Mouse (Mus musculus) testis, adult 2 months (tissue): ENCODE results near the gene Gm7534. TPM values are rescaled to one million over a fixed set of nuclear protein-coding genes. Genes with fewer than 3 reads are reported as not detected.

Experiments used
- H3K27ac ChIP-seq: fragments of 200-500 bp; 2 replicates; pipeline ENCODE4 v1.5.1; 2012; ENCODE audit warnings: low read depth, low read length; ENCODE audit not compliant: control insufficient read depth, insufficient read depth
- H3K27me3 ChIP-seq: fragments of 200-500 bp; 2 replicates; pipeline ENCODE4 v1.6.1; 2012; ENCODE audit warnings: mild to moderate bottlenecking, low read length, moderate library complexity; ENCODE audit not compliant: control insufficient read depth, insufficient read depth
- H3K36me3 ChIP-seq: fragments of 200-500 bp; 2 replicates; pipeline ENCODE4 v1.6.1; 2012; ENCODE audit warnings: mild to moderate bottlenecking, low read length; ENCODE audit not compliant: control insufficient read depth, insufficient read depth
- H3K4me1 ChIP-seq: fragments of 200-500 bp; 2 replicates; pipeline ENCODE4 v1.6.1; 2012; ENCODE audit warnings: low read length; ENCODE audit not compliant: control insufficient read depth, insufficient read depth
- H3K4me3 ChIP-seq: fragments of 200-500 bp; 2 replicates; pipeline ENCODE4 v1.5.1; 2012; ENCODE audit warnings: low read depth, mild to moderate bottlenecking, low read length, moderate library complexity, mixed read lengths; ENCODE audit not compliant: control insufficient read depth
- CTCF ChIP-seq: fragments of 200-500 bp; IDR thresholded peaks from 2 replicates; pipeline ENCODE4 v1.5.1; 2012; ENCODE audit warnings: low read depth, mild to moderate bottlenecking, inconsistent platforms, low read length, moderate library complexity; ENCODE audit not compliant: control insufficient read depth, insufficient read depth, insufficient replicate concordance
- POLR2A ChIP-seq: fragments of 200-500 bp; IDR thresholded peaks from 2 replicates; pipeline ENCODE4 v1.6.1; 2012; ENCODE audit warnings: low read depth, mild to moderate bottlenecking, inconsistent platforms, low read length, moderate library complexity; ENCODE audit not compliant: control insufficient read depth
- polyA plus RNA-seq: library from polyadenylated mRNA; depleted of rRNA; stranded (reverse); fragments of >200 nt; gene quantifications from 2 replicates; pipeline ENCODE4 v1.2.3, GENCODE M21; 2012

Gene Gm7534
- polyA plus RNA-seq, 1 experiment, result not detected

- Histone ChIP-seq H3K27ac (no peak overlapping the region), H3K4me1 (peaks cover 11% of the 10 kb centered on the region), H3K36me3 (no peaks in the 10 kb centered on the region), H3K27me3 (no peaks in the 10 kb centered on the region), H3K4me3 (peak overlapping the region; percentile 4; the same call in 1 of the 2 replicates)
- TF ChIP-seq CTCF (no peak), POLR2A (no peak)
These were observed 34.9 kb upstream of the Gm7534 start for GRCm38 (mm10) chr4:134237582-134238278.

GRCm38 (mm10) chr4:134234876-134235275, 32.1 kb upstream of the Gm7534 start:
- TF ChIP-seq POLR2A (no peak), CTCF (no peak)
- no peaks in the 10 kb centered on the region for H3K27me3 ChIP-seq
- H3K4me3 ChIP-seq, result no peak overlapping the region
- H3K27ac ChIP-seq, result no peak overlapping the region
- H3K36me3 ChIP-seq, result no peaks in the 10 kb centered on the region
- peaks cover 11% of the 10 kb centered on the region for H3K4me1 ChIP-seq

GRCm38 (mm10) chr4:134230431-134230830, 27.6 kb upstream of the Gm7534 start:
- no peaks in the 10 kb centered on the region; the same call in 1 of the 2 replicates for H3K4me1 ChIP-seq
- H3K27ac ChIP-seq, result no peak overlapping the region
- H3K4me3 ChIP-seq, result no peak overlapping the region
- no peak for TF ChIP-seq CTCF
- TF ChIP-seq POLR2A, result no peak
- H3K27me3 ChIP-seq, result no peaks in the 10 kb centered on the region
- no peaks in the 10 kb centered on the region for H3K36me3 ChIP-seq

- Histone ChIP-seq H3K4me3 (peak within 1 kb of the TSS; percentile 86), H3K27ac (peak within 1 kb of the TSS; percentile 15), H3K27me3 (no peaks in the 10 kb centered on the region), H3K36me3 (no peaks in the 10 kb centered on the region), H3K4me1 (no peaks in the 10 kb centered on the region; the same call in 1 of the 2 replicates)
- TF ChIP-seq POLR2A (peak; percentile 69; the same call in 1 of the 2 replicates), CTCF (peak; percentile 4; the same call in 1 of the 2 replicates)
These were observed 24.4 kb upstream of the Gm7534 start, which contains the start of gene Catsper4 for GRCm38 (mm10) chr4:134227194-134227593. Catsper4 (minus strand) TSS chr4:134227383.

GRCm38 (mm10) chr4:134222793-134223600, 20.2 kb upstream of the Gm7534 start:
- TF ChIP-seq CTCF (no peak), POLR2A (no peak)
- no peaks in the 10 kb centered on the region for H3K36me3 ChIP-seq
- H3K27ac ChIP-seq, result no peak overlapping the region
- H3K27me3 ChIP-seq, result no peaks in the 10 kb centered on the region
- H3K4me1 ChIP-seq, result no peaks in the 10 kb centered on the region; the same call in 1 of the 2 replicates
- H3K4me3 ChIP-seq, result no peak overlapping the region

GRCm38 (mm10) chr4:134206488-134207053, 3.8 kb upstream of the Gm7534 start:
- Histone ChIP-seq H3K4me3 (no peak overlapping the region), H3K4me1 (no peaks in the 10 kb centered on the region), H3K27ac (no peak overlapping the region), H3K36me3 (no peaks in the 10 kb centered on the region), H3K27me3 (no peaks in the 10 kb centered on the region)
- TF ChIP-seq CTCF (no peak), POLR2A (no peak)

GRCm38 (mm10) chr4:134203340-134203896, 614 bp upstream of the Gm7534 start:
- H3K4me3 ChIP-seq, result no peak overlapping the region
- H3K27ac ChIP-seq, result no peak overlapping the region
- no peaks in the 10 kb centered on the region for H3K27me3 ChIP-seq
- no peaks in the 10 kb centered on the region for H3K36me3 ChIP-seq
- TF ChIP-seq POLR2A, result no peak
- no peaks in the 10 kb centered on the region for H3K4me1 ChIP-seq
